Mouse (Mus musculus): Measurements from ENCODE around the gene Exosc8. TPM values are rescaled to one million over a fixed set of nuclear protein-coding genes. Genes with fewer than 3 reads are reported as not detected.

Exosc8 gene
- polyA plus RNA-seq, 1 experiment from 2014 or later, result 80.5 TPM

DNA sequence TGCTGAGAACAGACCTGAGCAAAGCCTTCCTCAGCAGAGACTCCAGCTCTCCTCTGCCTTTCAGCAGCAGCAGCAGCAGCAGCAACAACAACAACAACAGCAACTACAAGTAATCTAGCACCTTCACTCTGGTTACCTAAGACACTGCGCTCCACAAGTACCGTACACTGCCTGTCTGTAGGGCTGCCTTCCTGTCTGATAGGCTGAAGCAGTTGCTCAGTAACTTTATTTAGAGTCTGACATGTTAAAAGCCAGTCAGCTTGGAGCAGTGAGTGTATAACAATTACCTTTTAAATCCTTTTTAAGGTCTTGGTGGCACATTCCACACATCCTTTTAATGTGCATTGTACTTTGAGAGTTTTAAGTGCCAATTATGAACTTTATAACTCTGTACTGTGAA is 7.6 kb downstream of the Exosc8 start:
- H3K27me3 ChIP-seq (ENCODE audit: insufficient read depth, low read length), result no peaks in the 10 kb centered on the region
- peaks cover 68% of the 10 kb centered on the region for H3K36me3 ChIP-seq (ENCODE audit: insufficient read depth, low read length)
- no peaks in the 10 kb centered on the region for H3K9me3 ChIP-seq (replicated peaks; ENCODE audit: low read length)
- TF ChIP-seq CTCF (IDR thresholded peaks at IDR 0.05; ENCODE audit: low read depth), result no peak
- no peak overlapping the region for H3K4me2 ChIP-seq (ENCODE audit: low read length)
- H3K27ac ChIP-seq, result no peak overlapping the region
- WGBS, result 84% methylated on average over 2 of the region's 2 CpGs
- H3K4me1 ChIP-seq (replicated peaks; ENCODE audit: insufficient read depth, low read length), result no peaks in the 10 kb centered on the region
- H3K4me3 ChIP-seq (replicated peaks; ENCODE audit: low read depth, low read length), result no peak overlapping the region
- no peak for ATAC-seq (replicated peaks; ENCODE audit: low FRiP score, low read depth)
- no peak for DNase-seq (ENCODE audit: low spot score)
- no peak overlapping the region for H3K9ac ChIP-seq (ENCODE audit: low read depth, low read length)

DNA sequence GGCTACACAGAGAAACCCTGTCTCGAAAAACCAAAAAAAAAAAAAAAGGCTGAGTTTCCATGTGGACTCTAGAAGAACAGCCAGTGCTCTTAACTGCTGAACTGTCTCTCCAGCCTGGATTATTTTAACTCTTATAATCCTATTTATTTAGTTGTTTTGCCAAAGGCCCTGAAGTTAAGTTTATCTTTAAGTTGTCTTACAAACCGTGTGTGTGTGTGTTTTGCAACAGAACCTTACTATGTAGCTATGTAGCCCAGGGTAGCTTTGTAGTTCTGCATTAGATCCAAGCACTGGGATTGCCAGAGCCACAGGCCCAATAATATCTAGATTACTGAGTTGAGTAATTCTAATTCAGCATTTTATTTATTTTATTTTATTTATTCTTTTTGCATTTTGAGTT is 9.8 kb downstream of the Exosc8 start:
- 97% methylated on average over 2 of the region's 2 CpGs for WGBS
- Histone ChIP-seq H3K36me3 (ENCODE audit: insufficient read depth, low read length) (peaks cover 64% of the 10 kb centered on the region), H3K4me2 (ENCODE audit: low read length) (no peak overlapping the region), H3K4me1 (replicated peaks; ENCODE audit: insufficient read depth, low read length) (no peaks in the 10 kb centered on the region), H3K4me3 (replicated peaks; ENCODE audit: low read depth, low read length) (no peak overlapping the region), H3K9ac (ENCODE audit: low read depth, low read length) (no peak overlapping the region), H3K27ac (no peak overlapping the region), H3K9me3 (replicated peaks; ENCODE audit: low read length) (no peaks in the 10 kb centered on the region), H3K27me3 (ENCODE audit: insufficient read depth, low read length) (no peaks in the 10 kb centered on the region)
- ATAC-seq (replicated peaks; ENCODE audit: low FRiP score, low read depth) (no peak), DNase-seq (ENCODE audit: low spot score) (no peak)
- no peak for TF ChIP-seq CTCF (IDR thresholded peaks at IDR 0.05; ENCODE audit: low read depth)

DNA sequence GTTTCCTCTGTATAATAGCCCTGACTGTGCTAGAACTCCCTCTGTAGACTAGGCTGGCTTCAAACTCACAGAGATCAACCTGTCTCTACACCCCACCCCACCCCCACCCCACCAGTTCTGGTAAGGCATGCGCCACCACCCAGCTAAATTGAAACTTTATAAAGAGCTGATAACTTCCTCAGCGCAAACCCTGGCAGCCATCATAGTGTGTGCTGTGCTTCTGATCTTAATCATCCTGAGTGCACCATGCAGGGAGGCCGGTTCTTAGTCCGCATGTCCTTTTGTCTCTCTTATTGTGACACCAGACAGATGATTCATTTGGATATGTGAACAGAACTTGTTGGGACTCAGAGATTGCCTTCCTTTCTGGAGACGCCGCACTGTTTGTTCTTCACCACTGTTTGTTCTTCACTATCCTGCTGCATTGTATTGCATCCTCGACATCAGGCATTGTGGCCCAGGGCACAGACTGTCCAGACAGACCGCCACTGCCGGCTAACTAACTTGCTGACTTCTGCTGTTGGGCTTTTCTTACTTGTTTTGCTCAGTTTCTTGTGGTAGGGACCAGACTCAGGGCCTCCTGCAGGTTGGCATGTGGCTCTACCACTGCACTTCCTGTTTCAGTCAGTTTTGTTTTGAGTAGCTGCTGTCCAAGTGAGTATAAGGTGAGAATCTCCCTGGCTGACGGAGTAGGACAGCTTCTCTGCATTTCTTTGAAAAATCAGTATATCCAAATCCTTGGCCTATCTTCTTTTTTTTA is 11.3 kb downstream of the Exosc8 start:
- Histone ChIP-seq H3K4me2 (ENCODE audit: low read length) (no peak overlapping the region), H3K27ac (no peak overlapping the region), H3K9ac (ENCODE audit: low read depth, low read length) (no peak overlapping the region), H3K27me3 (ENCODE audit: insufficient read depth, low read length) (no peaks in the 10 kb centered on the region), H3K4me1 (replicated peaks; ENCODE audit: insufficient read depth, low read length) (no peaks in the 10 kb centered on the region), H3K36me3 (ENCODE audit: insufficient read depth, low read length) (peaks cover 54% of the 10 kb centered on the region), H3K4me3 (replicated peaks; ENCODE audit: low read depth, low read length) (no peak overlapping the region), H3K9me3 (replicated peaks; ENCODE audit: low read length) (no peaks in the 10 kb centered on the region)
- ATAC-seq (replicated peaks; ENCODE audit: low FRiP score, low read depth) (no peak), DNase-seq (ENCODE audit: low spot score) (no peak)
- 92% methylated on average over 10 of the region's 10 CpGs for WGBS
- TF ChIP-seq CTCF (IDR thresholded peaks at IDR 0.05; ENCODE audit: low read depth), result no peak

DNA sequence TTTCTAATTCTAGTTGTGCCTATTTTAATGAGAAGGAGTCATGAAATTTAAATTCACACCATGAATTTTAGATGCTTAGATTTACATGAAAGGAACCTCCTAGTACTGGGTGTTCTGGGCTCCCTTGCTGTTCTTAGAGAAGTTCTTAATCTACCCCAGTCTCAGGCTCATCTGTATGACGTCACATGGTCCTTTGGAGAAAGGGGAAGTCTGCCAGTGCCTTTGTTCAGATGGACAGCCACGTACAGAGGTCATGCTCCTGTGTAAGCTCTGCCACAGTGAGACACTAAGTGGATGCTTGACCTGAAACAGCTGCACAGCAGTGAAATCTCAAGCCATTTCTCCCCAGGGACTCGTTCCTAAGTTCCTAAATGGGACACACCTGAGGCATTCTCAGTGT is 16.2 kb downstream of the Exosc8 start:
- no peak overlapping the region for H3K4me3 ChIP-seq (replicated peaks; ENCODE audit: low read depth, low read length)
- no peak overlapping the region for H3K9ac ChIP-seq (ENCODE audit: low read depth, low read length)
- no peaks in the 10 kb centered on the region for H3K4me1 ChIP-seq (replicated peaks; ENCODE audit: insufficient read depth, low read length)
- peaks cover 64% of the 10 kb centered on the region for H3K36me3 ChIP-seq (ENCODE audit: insufficient read depth, low read length)
- no peak for ATAC-seq (replicated peaks; ENCODE audit: low FRiP score, low read depth)
- no peak for DNase-seq (ENCODE audit: low spot score)
- TF ChIP-seq CTCF (IDR thresholded peaks at IDR 0.05; ENCODE audit: low read depth), result no peak
- H3K27me3 ChIP-seq (ENCODE audit: insufficient read depth, low read length), result no peaks in the 10 kb centered on the region
- no peak overlapping the region for H3K4me2 ChIP-seq (ENCODE audit: low read length)
- H3K27ac ChIP-seq, result no peak overlapping the region
- WGBS, result 77% methylated on average over 3 of the region's 3 CpGs
- no peaks in the 10 kb centered on the region for H3K9me3 ChIP-seq (replicated peaks; ENCODE audit: low read length)

DNA sequence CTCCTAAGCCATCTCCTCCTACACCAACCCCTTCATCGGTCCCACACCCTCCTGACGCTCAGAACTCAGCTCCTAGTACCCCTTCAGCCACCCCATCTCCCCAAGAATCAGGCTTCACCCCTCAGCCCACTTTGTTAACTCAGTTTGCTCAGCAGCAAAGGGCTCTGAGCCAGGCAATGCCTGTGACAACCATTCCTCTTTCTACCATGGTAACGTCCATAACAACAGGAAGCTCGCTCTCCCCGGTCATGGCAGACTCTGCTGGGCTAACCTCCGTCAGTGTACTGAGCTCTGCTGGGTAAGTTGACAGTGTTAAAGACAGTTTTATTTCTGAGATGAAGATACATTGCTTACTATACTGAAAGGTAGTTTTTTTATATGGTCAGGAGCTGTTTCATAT is 17.8 kb downstream of the Exosc8 start:
- WGBS, result 85% methylated on average over 6 of the region's 6 CpGs
- H3K36me3 ChIP-seq (ENCODE audit: insufficient read depth, low read length), result peaks cover 54% of the 10 kb centered on the region
- ATAC-seq (replicated peaks; ENCODE audit: low FRiP score, low read depth) (no peak), DNase-seq (ENCODE audit: low spot score) (no peak)
- no peak overlapping the region for H3K9ac ChIP-seq (ENCODE audit: low read depth, low read length)
- H3K4me1 ChIP-seq (replicated peaks; ENCODE audit: insufficient read depth, low read length), result no peaks in the 10 kb centered on the region
- H3K4me2 ChIP-seq (ENCODE audit: low read length), result no peak overlapping the region
- H3K9me3 ChIP-seq (replicated peaks; ENCODE audit: low read length), result no peaks in the 10 kb centered on the region
- no peaks in the 10 kb centered on the region for H3K27me3 ChIP-seq (ENCODE audit: insufficient read depth, low read length)
- no peak overlapping the region for H3K27ac ChIP-seq
- H3K4me3 ChIP-seq (replicated peaks; ENCODE audit: low read depth, low read length), result no peak overlapping the region
- TF ChIP-seq CTCF (IDR thresholded peaks at IDR 0.05; ENCODE audit: low read depth), result no peak

DNA sequence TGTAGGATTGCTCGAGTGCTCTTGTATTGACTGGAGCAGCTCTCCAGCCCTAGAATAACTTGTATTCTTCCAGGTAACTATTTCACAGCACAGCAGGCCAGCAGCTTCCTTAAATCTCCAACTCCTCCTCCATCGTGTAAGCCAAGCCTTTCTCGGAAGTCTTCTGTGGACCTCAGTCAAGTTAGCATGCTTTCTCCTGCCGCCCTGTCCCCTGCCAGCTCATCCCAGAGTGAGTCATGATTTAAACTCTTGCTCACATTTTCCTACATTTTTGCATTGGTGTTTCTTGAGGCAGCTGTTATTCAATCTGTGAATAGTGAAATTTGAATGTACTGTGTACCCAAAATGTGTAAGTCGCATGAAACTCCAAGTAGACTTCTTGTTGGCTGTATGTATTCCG is 19.7 kb downstream of the Exosc8 start:
- H3K9ac ChIP-seq (ENCODE audit: low read depth, low read length), result no peak overlapping the region
- no peak for DNase-seq (ENCODE audit: low spot score)
- H3K9me3 ChIP-seq (replicated peaks; ENCODE audit: low read length), result no peaks in the 10 kb centered on the region
- no peak overlapping the region for H3K4me2 ChIP-seq (ENCODE audit: low read length)
- no peaks in the 10 kb centered on the region for H3K27me3 ChIP-seq (ENCODE audit: insufficient read depth, low read length)
- ATAC-seq (replicated peaks; ENCODE audit: low FRiP score, low read depth), result no peak
- H3K4me3 ChIP-seq (replicated peaks; ENCODE audit: low read depth, low read length), result no peak overlapping the region
- peaks cover 56% of the 10 kb centered on the region for H3K36me3 ChIP-seq (ENCODE audit: insufficient read depth, low read length)
- no peaks in the 10 kb centered on the region for H3K4me1 ChIP-seq (replicated peaks; ENCODE audit: insufficient read depth, low read length)
- no peak overlapping the region for H3K27ac ChIP-seq
- no peak for TF ChIP-seq CTCF (IDR thresholded peaks at IDR 0.05; ENCODE audit: low read depth)
- WGBS, result 92% methylated on average over 6 of the region's 6 CpGs

DNA sequence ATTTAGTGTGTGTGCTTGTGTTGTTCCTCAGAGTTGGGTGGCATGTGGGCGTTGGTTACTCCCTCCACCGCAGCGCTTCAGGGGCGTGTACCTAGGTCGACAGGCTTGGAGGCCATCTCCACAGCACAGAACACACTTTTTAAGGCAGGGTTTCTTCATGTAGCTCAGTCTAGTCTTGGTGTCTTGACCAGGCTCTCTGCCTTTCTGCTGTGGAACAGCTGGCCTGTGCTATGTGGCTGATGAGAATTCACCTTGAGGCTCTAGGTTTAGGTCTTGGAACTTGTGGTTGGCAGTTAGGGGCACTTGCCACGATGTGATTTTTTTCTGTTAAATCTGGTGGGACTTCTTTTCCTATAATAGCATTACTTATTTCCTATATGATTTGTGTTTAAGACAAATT is 20.9 kb downstream of the Exosc8 start, which contains the start of gene Gm21958:
Gm21958 (minus strand) TSS at position 101 of the 400 bp plus-strand sequence.
- H3K27ac ChIP-seq, result no peak within 1 kb of the TSS
- H3K4me1 ChIP-seq (replicated peaks; ENCODE audit: insufficient read depth, low read length), result no peaks in the 10 kb centered on the region
- TF ChIP-seq CTCF (IDR thresholded peaks at IDR 0.05; ENCODE audit: low read depth), result no peak
- H3K4me3 ChIP-seq (replicated peaks; ENCODE audit: low read depth, low read length), result no peak within 1 kb of the TSS
- DNase-seq (ENCODE audit: low spot score) (no peak), ATAC-seq (replicated peaks; ENCODE audit: low FRiP score, low read depth) (no peak)
- H3K36me3 ChIP-seq (ENCODE audit: insufficient read depth, low read length), result peaks cover 63% of the 10 kb centered on the region
- no peaks in the 10 kb centered on the region for H3K9me3 ChIP-seq (replicated peaks; ENCODE audit: low read length)
- no peaks in the 10 kb centered on the region for H3K27me3 ChIP-seq (ENCODE audit: insufficient read depth, low read length)
- 86% methylated on average over 6 of the region's 6 CpGs for WGBS
- H3K4me2 ChIP-seq (ENCODE audit: low read length), result no peak within 1 kb of the TSS
- no peak within 1 kb of the TSS for H3K9ac ChIP-seq (ENCODE audit: low read depth, low read length)
